Mouse (Mus musculus) liver, adult (tissue): ENCODE results near the gene Ggn.

Experiments
- GATA4 ChIP-seq: IDR thresholded peaks from 2 replicates; pipeline ENCODE4 v1.6.1; 2014; ENCODE audit warnings: mild to moderate bottlenecking, low read length; ENCODE audit not compliant: insufficient replicate concordance

Ggn gene

GRCm38 (mm10) chr7:29170066-29170754 is at the start of gene Ggn, which contains the start of gene Spred3:
Ggn (plus strand) TSS chr7:29170210.
Spred3 (minus strand) TSS chr7:29170411.
- no peak for TF ChIP-seq GATA4

- TF ChIP-seq GATA4 = no peak
Measured at GRCm38 (mm10) chr7:29122821-29123220, 47.2 kb upstream of the Ggn start.

- TF ChIP-seq GATA4 = no peak
Measured at GRCm38 (mm10) chr7:29123531-29124358, 46.3 kb upstream of the Ggn start.

GRCm38 (mm10) chr7:29124970-29125369 is 45.0 kb upstream of the Ggn start, which contains the start of gene Ryr1:
Ryr1 (minus strand) TSS chr7:29125179.
- TF ChIP-seq GATA4 = no peak

GRCm38 (mm10) chr7:29126173-29126915 is 43.7 kb upstream of the Ggn start:
- no peak for TF ChIP-seq GATA4

- TF ChIP-seq GATA4 = no peak
Measured at GRCm38 (mm10) chr7:29128725-29129124, 41.3 kb upstream of the Ggn start.

GRCm38 (mm10) chr7:29134230-29134629 is 35.8 kb upstream of the Ggn start:
- no peak for TF ChIP-seq GATA4

- no peak for TF ChIP-seq GATA4
Measured at GRCm38 (mm10) chr7:29134693-29135386, 35.2 kb upstream of the Ggn start, which contains the start of gene Rasgrp4. Rasgrp4 (plus strand) TSS chr7:29134851.

- TF ChIP-seq GATA4 = no peak
Measured at GRCm38 (mm10) chr7:29137429-29137828, 32.6 kb upstream of the Ggn start.

GRCm38 (mm10) chr7:29141416-29141815 is 28.6 kb upstream of the Ggn start:
- no peak for TF ChIP-seq GATA4

- TF ChIP-seq GATA4 = no peak
Measured at GRCm38 (mm10) chr7:29144006-29144405, 26.0 kb upstream of the Ggn start.

- no peak for TF ChIP-seq GATA4
Measured at GRCm38 (mm10) chr7:29146625-29147367, 23.2 kb upstream of the Ggn start.

GRCm38 (mm10) chr7:29148771-29149170 is 21.2 kb upstream of the Ggn start:
- no peak for TF ChIP-seq GATA4

- TF ChIP-seq GATA4 = no peak
Measured at GRCm38 (mm10) chr7:29151486-29151885, 18.5 kb upstream of the Ggn start.
